Mouse (Mus musculus) neural tube, embryonic 15.5 days (tissue): ENCODE measurements at regions not wholly inside any gene's neighbourhood (a gene's known extent, or its start where the extent isn't known, plus 50 kb on each side); places are given as distances from the start of the nearest gene placed in this dataset.

Source experiments
- ATAC-seq: fragments of 200-750 bp; cut with Nextera tagmentation; 2 replicates; pipeline ENCODE4 v1.8.0; 2017; ENCODE audit warnings: mild to moderate bottlenecking, moderate TSS enrichment, moderate library complexity; ENCODE audit not compliant: low FRiP score
- H3K27ac ChIP-seq: fragments of 300-500 bp; sonication (generic); replicated peaks from 2 replicates; pipeline ENCODE4 v1.5.1; 2015; ENCODE audit warnings: mild to moderate bottlenecking, inconsistent platforms
- H3K27me3 ChIP-seq: fragments of 300-500 bp; sonication (generic); replicated peaks from 2 replicates; pipeline ENCODE4 v1.6.1; 2015; ENCODE audit warnings: inconsistent platforms
- H3K36me3 ChIP-seq: fragments of 300-500 bp; sonication (generic); 2 replicates; pipeline ENCODE4 v1.6.1; 2015; ENCODE audit warnings: inconsistent platforms
- H3K4me1 ChIP-seq: fragments of 300-500 bp; sonication (generic); 2 replicates; pipeline ENCODE4 v1.6.1; 2015; ENCODE audit warnings: inconsistent platforms
- H3K4me2 ChIP-seq: fragments of 300-500 bp; sonication (generic); 2 replicates; pipeline ENCODE4 v1.6.1; 2015; ENCODE audit warnings: inconsistent platforms, mild to moderate bottlenecking, moderate library complexity
- H3K4me3 ChIP-seq: fragments of 300-500 bp; sonication (generic); replicated peaks from 2 replicates; pipeline ENCODE4 v1.5.1; 2015; ENCODE audit warnings: mild to moderate bottlenecking, inconsistent platforms
- H3K9ac ChIP-seq: fragments of 300-500 bp; sonication (generic); replicated peaks from 2 replicates; pipeline ENCODE4 v1.6.1; 2015; ENCODE audit warnings: mild to moderate bottlenecking, inconsistent platforms
- H3K9me3 ChIP-seq: fragments of 300-500 bp; sonication (generic); replicated peaks from 2 replicates; pipeline ENCODE4 v1.6.1; 2016; ENCODE audit warnings: inconsistent platforms
- WGBS: fragments of 180-500 bp; shearing (Covaris S2); methylation state at CpG from one replicate; pipeline ENCODE4 v1.1.7; 2015; ENCODE audit warnings: mixed read lengths; 5-methylcytosine and 5-hydroxymethylcytosine counted together

GRCm38 (mm10) chr3:37897392-37897791 lies 173.1 kb upstream of the Gm5148 start:
- Histone ChIP-seq H3K9me3 (no peaks in the 10 kb centered on the region), H3K4me2 (peak overlapping the region; percentile 50), H3K27ac (no peak overlapping the region), H3K4me3 (no peak overlapping the region), H3K9ac (no peak overlapping the region), H3K27me3 (peaks cover 12% of the 10 kb centered on the region), H3K36me3 (no peaks in the 10 kb centered on the region), H3K4me1 (peaks cover 6% of the 10 kb centered on the region; the same call in 1 of the 2 replicates)
- whole genome bisulfite sequencing = 23% methylated on average over 3 of the region's 3 CpGs
- no peak for ATAC-seq

- Histone ChIP-seq H3K4me2 (peak overlapping the region; percentile 50), H3K9ac (no peak overlapping the region), H3K27me3 (peaks cover 12% of the 10 kb centered on the region), H3K36me3 (no peaks in the 10 kb centered on the region), H3K4me1 (peaks cover 6% of the 10 kb centered on the region; the same call in 1 of the 2 replicates), H3K4me3 (peak overlapping the region; percentile 23), H3K9me3 (no peaks in the 10 kb centered on the region), H3K27ac (peak overlapping the region; percentile 6; the same call in 1 of the 2 replicates)
- WGBS = 2% methylated on average over 17 of the region's 17 CpGs
- ATAC-seq = peak; percentile 85; the same call in 1 of the 2 replicates
Measured at GRCm38 (mm10) chr3:37896821-37897311, 172.6 kb upstream of the Gm5148 start.

GRCm38 (mm10) chr3:37894599-37894998 lies 170.3 kb upstream of the Gm5148 start:
- H3K4me2 ChIP-seq = no peak overlapping the region
- 0 out of 2 replicates have a peak, but pooled peaks cover 6% of the 10 kb centered on the region for H3K27me3 ChIP-seq
- no peak for ATAC-seq
- H3K4me3 ChIP-seq = no peak overlapping the region
- H3K9ac ChIP-seq = no peak overlapping the region
- 89% methylated on average over 2 of the region's 2 CpGs for WGBS
- H3K36me3 ChIP-seq = no peaks in the 10 kb centered on the region
- H3K27ac ChIP-seq = no peak overlapping the region
- H3K4me1 ChIP-seq = peaks cover 6% of the 10 kb centered on the region; the same call in 1 of the 2 replicates
- H3K9me3 ChIP-seq = no peaks in the 10 kb centered on the region

GRCm38 (mm10) chr3:37890202-37890601 lies 165.9 kb upstream of the Gm5148 start:
- Histone ChIP-seq H3K27ac (no peak overlapping the region), H3K4me1 (no peaks in the 10 kb centered on the region), H3K27me3 (no peaks in the 10 kb centered on the region), H3K4me2 (no peak overlapping the region), H3K9ac (no peak overlapping the region), H3K9me3 (no peaks in the 10 kb centered on the region), H3K36me3 (no peaks in the 10 kb centered on the region), H3K4me3 (no peak overlapping the region)
- 57% methylated on average over 1 of the region's 1 CpGs for WGBS
- no peak for ATAC-seq

GRCm38 (mm10) chr3:37888455-37888854 lies 164.2 kb upstream of the Gm5148 start:
- no peak overlapping the region for H3K27ac ChIP-seq
- no peak overlapping the region for H3K4me3 ChIP-seq
- H3K4me2 ChIP-seq = no peak overlapping the region
- H3K27me3 ChIP-seq = no peaks in the 10 kb centered on the region
- H3K4me1 ChIP-seq = no peaks in the 10 kb centered on the region
- whole genome bisulfite sequencing = 45% methylated on average over 6 of the region's 6 CpGs
- H3K36me3 ChIP-seq = no peaks in the 10 kb centered on the region
- no peaks in the 10 kb centered on the region for H3K9me3 ChIP-seq
- ATAC-seq = no peak
- no peak overlapping the region for H3K9ac ChIP-seq

- Histone ChIP-seq H3K4me3 (no peak overlapping the region), H3K4me2 (no peak overlapping the region), H3K4me1 (no peaks in the 10 kb centered on the region), H3K27me3 (no peaks in the 10 kb centered on the region), H3K9ac (no peak overlapping the region), H3K27ac (no peak overlapping the region), H3K36me3 (no peaks in the 10 kb centered on the region), H3K9me3 (no peaks in the 10 kb centered on the region)
- no peak for ATAC-seq
- WGBS = 86% methylated on average over 3 of the region's 3 CpGs
Measured at GRCm38 (mm10) chr3:37887711-37888110, 163.4 kb upstream of the Gm5148 start.

GRCm38 (mm10) chr3:37886705-37887454 lies 162.6 kb upstream of the Gm5148 start:
- Histone ChIP-seq H3K27me3 (no peaks in the 10 kb centered on the region), H3K27ac (no peak overlapping the region), H3K9me3 (no peaks in the 10 kb centered on the region), H3K4me2 (no peak overlapping the region), H3K9ac (no peak overlapping the region), H3K4me1 (no peaks in the 10 kb centered on the region), H3K4me3 (no peak overlapping the region), H3K36me3 (no peaks in the 10 kb centered on the region)
- 92% methylated on average over 3 of the region's 3 CpGs for WGBS
- ATAC-seq = no peak

- ATAC-seq = no peak
Measured at GRCm38 (mm10) chr3:37885776-37886175, 161.5 kb upstream of the Gm5148 start.

GRCm38 (mm10) chr3:37882417-37882816 lies 158.1 kb upstream of the Gm5148 start:
- ATAC-seq = 0 out of 2 replicates have a peak, but pooled peaks have one; percentile 21

More at GRCm38 (mm10) chr3:37885776-37886175, 161.5 kb upstream of the Gm5148 start:
- Histone ChIP-seq H3K36me3 (no peaks in the 10 kb centered on the region), H3K4me3 (no peak overlapping the region), H3K9ac (no peak overlapping the region), H3K9me3 (no peaks in the 10 kb centered on the region), H3K27me3 (no peaks in the 10 kb centered on the region), H3K27ac (no peak overlapping the region), H3K4me1 (no peaks in the 10 kb centered on the region), H3K4me2 (no peak overlapping the region)
- 82% methylated on average over 6 of the region's 6 CpGs for WGBS

GRCm38 (mm10) chr3:37881016-37881415 lies 156.7 kb upstream of the Gm5148 start:
- WGBS = 90% methylated on average over 2 of the region's 2 CpGs
- H3K4me1 ChIP-seq = no peaks in the 10 kb centered on the region

More at GRCm38 (mm10) chr3:37882417-37882816, 158.1 kb upstream of the Gm5148 start:
- H3K4me3 ChIP-seq = no peak overlapping the region
- H3K9ac ChIP-seq = no peak overlapping the region
- H3K27me3 ChIP-seq = no peaks in the 10 kb centered on the region
- no peak overlapping the region for H3K4me2 ChIP-seq
- 32% methylated on average over 5 of the region's 5 CpGs for WGBS
- no peak overlapping the region for H3K27ac ChIP-seq
- H3K36me3 ChIP-seq = no peaks in the 10 kb centered on the region
- no peaks in the 10 kb centered on the region for H3K9me3 ChIP-seq
- H3K4me1 ChIP-seq = no peaks in the 10 kb centered on the region

GRCm38 (mm10) chr3:37879056-37879455 lies 154.8 kb upstream of the Gm5148 start:
- Histone ChIP-seq H3K27me3 (no peaks in the 10 kb centered on the region), H3K9me3 (no peaks in the 10 kb centered on the region), H3K27ac (no peak overlapping the region), H3K36me3 (no peaks in the 10 kb centered on the region), H3K4me2 (no peak overlapping the region), H3K4me3 (no peak overlapping the region), H3K9ac (no peak overlapping the region), H3K4me1 (0 out of 2 replicates have a peak, but pooled peaks cover 5% of the 10 kb centered on the region)
- ATAC-seq = no peak
- 82% methylated on average over 6 of the region's 6 CpGs for WGBS

More at GRCm38 (mm10) chr3:37881016-37881415, 156.7 kb upstream of the Gm5148 start:
- Histone ChIP-seq H3K4me2 (no peak overlapping the region), H3K27me3 (no peaks in the 10 kb centered on the region), H3K9ac (no peak overlapping the region), H3K27ac (no peak overlapping the region), H3K4me3 (no peak overlapping the region), H3K36me3 (no peaks in the 10 kb centered on the region), H3K9me3 (no peaks in the 10 kb centered on the region)
- ATAC-seq = no peak
